Mouse (Mus musculus) lung, postnatal 10 days (tissue): ENCODE data around the gene Vmn2r39.
"Not testable (repeated sequence)": the region's sequence is repeated elsewhere in the genome, so short reads cannot be mapped to it uniquely, and the experiment has no call there.

Source experiments
- DNase-seq: peaks from one replicate; pipeline ENCODE4 v3.0.0; 2021

Vmn2r39 gene

GRCm38 (mm10) chr7:9030698-9031097 lies at the start of gene Vmn2r39:
Gene Vmn2r39 (minus strand): TSS chr7:9030798.
- not testable (repeated sequence) for DNase-seq

GRCm38 (mm10) chr7:9065353-9065752 lies 34.8 kb upstream of the Vmn2r39 start:
- not testable (repeated sequence) for DNase-seq
